Mouse (Mus musculus): ENCODE data around the gene C1qtnf9.

- TF ChIP-seq POLR2A (IDR thresholded peaks at IDR 0.05; ENCODE audit: low read depth, low read length) (no peak), CTCF (conservative IDR thresholded peaks at IDR 0.05; ENCODE audit: insufficient read depth, insufficient read length, low read depth, low read length) (peak; percentile 61)
Observed at GRCm38 (mm10) chr14:60771057-60771456, 3.1 kb downstream of the C1qtnf9 start.
